Mouse (Mus musculus) monocyte, adult 5-6 weeks (primary cell): ENCODE data around the gene Pitpnm1. TPM values are rescaled to one million over a fixed set of nuclear protein-coding genes. Genes with fewer than 3 reads are reported as not detected.
A peak's percentile ranks its signal among the peaks of the same experiment; 100 is the strongest.

ENCODE experiments used
- ATAC-seq: fragments of 153-309, 156-312 bp; replicated peaks from 2 replicates; pipeline ENCODE4 v1.8.0; 2017; ENCODE audit warnings: mild to moderate bottlenecking; ENCODE audit not compliant: low TSS enrichment, insufficient number of reproducible peaks, severe bottlenecking, poor library complexity, low FRiP score
- total RNA-seq: library from RNA; stranded (forward); fragments of 200-1000, 200-491, 200-594 nt; gene quantifications from 3 replicates; pipeline ENCODE4 v1.2.3, GENCODE M21; 2017

Pitpnm1 gene
- total RNA-seq, 1 experiment from 2014 or later, result 127 TPM

GRCm38 (mm10) chr19:4126759-4127495, 27.1 kb downstream of the Pitpnm1 start:
- no peak for ATAC-seq

- no peak for ATAC-seq
These were observed 29.7 kb downstream of the Pitpnm1 start for GRCm38 (mm10) chr19:4129462-4129861.

GRCm38 (mm10) chr19:4130106-4130505, 30.3 kb downstream of the Pitpnm1 start:
- ATAC-seq, result no peak

GRCm38 (mm10) chr19:4131075-4131474, 31.3 kb downstream of the Pitpnm1 start:
- ATAC-seq, result no peak

GRCm38 (mm10) chr19:4131768-4132167, 32.0 kb downstream of the Pitpnm1 start:
- no peak for ATAC-seq

GRCm38 (mm10) chr19:4134354-4134753, 34.6 kb downstream of the Pitpnm1 start:
- ATAC-seq, result no peak

GRCm38 (mm10) chr19:4135229-4135962, 35.6 kb downstream of the Pitpnm1 start:
- peak; percentile 38 for ATAC-seq

GRCm38 (mm10) chr19:4135963-4136345, 36.2 kb downstream of the Pitpnm1 start:
- ATAC-seq, result peak; percentile 78

- no peak for ATAC-seq
These were observed 36.7 kb downstream of the Pitpnm1 start for GRCm38 (mm10) chr19:4136463-4136862.

- ATAC-seq, result no peak
These were observed 38.1 kb downstream of the Pitpnm1 start for GRCm38 (mm10) chr19:4137913-4138312.

GRCm38 (mm10) chr19:4139446-4139845, 39.6 kb downstream of the Pitpnm1 start, which contains the start of gene Gpr152:
TSS of gene Gpr152 (plus strand) at chr19:4139787.
- ATAC-seq, result no peak

- no peak for ATAC-seq
These were observed 40.3 kb downstream of the Pitpnm1 start for GRCm38 (mm10) chr19:4140147-4140546.

GRCm38 (mm10) chr19:4142416-4143173, 42.8 kb downstream of the Pitpnm1 start:
- ATAC-seq, result no peak

- ATAC-seq, result no peak
These were observed 44.0 kb downstream of the Pitpnm1 start, which contains the start of gene Cabp4 for GRCm38 (mm10) chr19:4143759-4144268. TSS of gene Cabp4 (minus strand) at chr19:4144033.

- peak; percentile 13; the same call in 1 of the 2 replicates for ATAC-seq
These were observed 45.0 kb downstream of the Pitpnm1 start for GRCm38 (mm10) chr19:4144550-4145498.

- ATAC-seq, result no peak
These were observed 46.1 kb downstream of the Pitpnm1 start for GRCm38 (mm10) chr19:4145936-4146335.

GRCm38 (mm10) chr19:4146366-4147021, 46.7 kb downstream of the Pitpnm1 start:
- no peak for ATAC-seq

- ATAC-seq, result no peak
These were observed 47.2 kb downstream of the Pitpnm1 start for GRCm38 (mm10) chr19:4147022-4147405.
